Mouse (Mus musculus): ENCODE data around the gene Taf1b. TPM values are rescaled to one million over a fixed set of nuclear protein-coding genes. Genes with fewer than 3 reads are reported as not detected.

Gene Taf1b
- total RNA-seq, 1 experiment, result 27.7 TPM

DNA sequence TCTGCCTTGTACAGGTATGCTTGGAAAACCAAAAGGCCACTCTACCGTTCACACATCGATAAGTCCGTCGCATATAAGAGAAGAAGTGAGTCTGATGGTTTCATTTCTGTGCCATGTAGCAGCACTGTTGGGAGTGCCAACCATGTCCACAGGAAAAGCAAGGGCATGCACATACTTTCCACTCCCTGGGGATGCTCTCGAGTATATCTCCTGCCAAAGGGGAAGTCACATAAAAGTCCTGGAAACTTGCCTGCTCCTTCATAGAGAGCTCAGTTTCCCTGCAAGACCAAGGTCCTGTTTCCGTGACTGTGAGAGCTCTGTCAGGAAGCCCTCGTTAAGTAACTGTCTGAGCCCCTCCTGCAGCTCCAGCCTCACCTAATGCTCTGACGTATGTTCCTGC, 57.8 kb downstream of the Taf1b start:
- TF ChIP-seq ZC3H11A (IDR thresholded peaks at IDR 0.05; ENCODE audit: borderline replicate concordance, low read depth, low read length), result no peak
- TF ChIP-seq ZNF384 (IDR thresholded peaks at IDR 0.05; ENCODE audit: low read depth, low read length), result no peak
- TF ChIP-seq MAFK (IDR thresholded peaks at IDR 0.05; ENCODE audit: insufficient read depth, low read depth, low read length), result no peak
- no peak for TF ChIP-seq HCFC1 (IDR thresholded peaks at IDR 0.05; ENCODE audit: borderline replicate concordance, insufficient read depth, low read length)
- TF ChIP-seq CHD2 (IDR thresholded peaks at IDR 0.05; ENCODE audit: low read depth, low read length), result no peak
- Histone ChIP-seq H3K9ac (ENCODE audit: insufficient read depth, low read depth, low read length, poor library complexity, severe bottlenecking) (no peak overlapping the region), H3K36me3 (ENCODE audit: control insufficient read depth, insufficient read depth, low read length, poor library complexity, severe bottlenecking) (no peaks in the 10 kb centered on the region), H3K9me3 (ENCODE audit: control insufficient read depth, insufficient read depth, low read depth, low read length) (no peaks in the 10 kb centered on the region), H3K4me3 (ENCODE audit: insufficient read depth in 1 of 2, low read depth in 1 of 2, low read length in 2 of 2, poor library complexity in 1 of 2, severe bottlenecking in 1 of 2) (no peak overlapping the region), H3K27ac (ENCODE audit: insufficient read depth, low read depth, low read length, poor library complexity, severe bottlenecking) (no peak overlapping the region), H3K4me1 (ENCODE audit: control insufficient read depth in 2 of 2, insufficient read depth in 2 of 2, low read length in 2 of 2, poor library complexity in 1 of 2) (no peaks in the 10 kb centered on the region)
- in situ Hi-C loops (cut with MboI; ENCODE audit: low sequenced_read_pairs in 2 of 2, unreplicated experiment in 2 of 2), result loop anchor here in 1 of 2 experiments (10.0 kb wide), 1 partner anchor 61 kb away; the partner anchor contains the start of gene Taf1b
- DNase-seq (ENCODE audit: low read depth, low spot score), result no peak

GRCm38 (mm10) chr12:24563395-24563960, 65.3 kb downstream of the Taf1b start:
- in situ Hi-C loops (cut with MboI; ENCODE audit: low sequenced_read_pairs in 2 of 2, unreplicated experiment in 2 of 2), result no loop called here
- no peak overlapping the region for H3K9ac ChIP-seq (ENCODE audit: insufficient read depth, low read depth, low read length, poor library complexity, severe bottlenecking)
- TF ChIP-seq ZC3H11A (IDR thresholded peaks at IDR 0.05; ENCODE audit: borderline replicate concordance, low read depth, low read length), result no peak
- TF ChIP-seq MAFK (IDR thresholded peaks at IDR 0.05; ENCODE audit: insufficient read depth, low read depth, low read length), result no peak
- no peak for TF ChIP-seq CHD2 (IDR thresholded peaks at IDR 0.05; ENCODE audit: low read depth, low read length)
- no peak for TF ChIP-seq HCFC1 (IDR thresholded peaks at IDR 0.05; ENCODE audit: borderline replicate concordance, insufficient read depth, low read length)
- no peak for TF ChIP-seq ZNF384 (IDR thresholded peaks at IDR 0.05; ENCODE audit: low read depth, low read length)
- H3K4me1 ChIP-seq (ENCODE audit: control insufficient read depth in 2 of 2, insufficient read depth in 2 of 2, low read length in 2 of 2, poor library complexity in 1 of 2), result no peaks in the 10 kb centered on the region
- no peak overlapping the region for H3K27ac ChIP-seq (ENCODE audit: insufficient read depth, low read depth, low read length, poor library complexity, severe bottlenecking)
- H3K4me3 ChIP-seq (ENCODE audit: insufficient read depth in 1 of 2, low read depth in 1 of 2, low read length in 2 of 2, poor library complexity in 1 of 2, severe bottlenecking in 1 of 2), result no peak overlapping the region
- H3K36me3 ChIP-seq (ENCODE audit: control insufficient read depth, insufficient read depth, low read length, poor library complexity, severe bottlenecking), result no peaks in the 10 kb centered on the region
- DNase-seq (ENCODE audit: low read depth, low spot score), result no peak
- no peaks in the 10 kb centered on the region for H3K9me3 ChIP-seq (ENCODE audit: control insufficient read depth, insufficient read depth, low read depth, low read length)

DNA sequence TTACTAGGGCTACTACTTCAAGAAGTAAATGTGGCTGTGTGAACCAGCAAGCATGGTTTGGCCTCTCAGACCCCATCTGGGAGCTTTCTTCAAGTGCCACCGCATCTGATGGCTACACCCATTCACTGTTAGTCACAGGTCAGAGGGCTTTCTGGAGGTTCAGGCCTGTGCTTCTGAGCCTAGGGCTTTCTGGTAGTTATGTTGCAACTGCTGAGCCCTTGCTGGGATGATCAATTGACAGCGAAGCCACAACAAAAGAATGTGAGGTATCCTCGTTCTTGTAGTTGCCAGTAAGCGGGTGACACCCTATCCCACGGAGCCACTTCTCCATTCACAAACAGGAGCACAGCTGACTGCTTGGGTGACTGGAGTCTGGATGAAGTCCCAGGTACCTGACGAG, 67.2 kb downstream of the Taf1b start:
- Histone ChIP-seq H3K4me3 (ENCODE audit: insufficient read depth in 1 of 2, low read depth in 1 of 2, low read length in 2 of 2, poor library complexity in 1 of 2, severe bottlenecking in 1 of 2) (no peak overlapping the region), H3K36me3 (ENCODE audit: control insufficient read depth, insufficient read depth, low read length, poor library complexity, severe bottlenecking) (no peaks in the 10 kb centered on the region), H3K27ac (ENCODE audit: insufficient read depth, low read depth, low read length, poor library complexity, severe bottlenecking) (no peak overlapping the region), H3K9ac (ENCODE audit: insufficient read depth, low read depth, low read length, poor library complexity, severe bottlenecking) (no peak overlapping the region), H3K9me3 (ENCODE audit: control insufficient read depth, insufficient read depth, low read depth, low read length) (no peaks in the 10 kb centered on the region), H3K4me1 (ENCODE audit: control insufficient read depth in 2 of 2, insufficient read depth in 2 of 2, low read length in 2 of 2, poor library complexity in 1 of 2) (no peaks in the 10 kb centered on the region)
- no peak for TF ChIP-seq HCFC1 (IDR thresholded peaks at IDR 0.05; ENCODE audit: borderline replicate concordance, insufficient read depth, low read length)
- TF ChIP-seq MAFK (IDR thresholded peaks at IDR 0.05; ENCODE audit: insufficient read depth, low read depth, low read length), result no peak
- TF ChIP-seq ZC3H11A (IDR thresholded peaks at IDR 0.05; ENCODE audit: borderline replicate concordance, low read depth, low read length), result no peak
- no peak for TF ChIP-seq CHD2 (IDR thresholded peaks at IDR 0.05; ENCODE audit: low read depth, low read length)
- no peak for TF ChIP-seq ZNF384 (IDR thresholded peaks at IDR 0.05; ENCODE audit: low read depth, low read length)
- in situ Hi-C loops (cut with MboI; ENCODE audit: low sequenced_read_pairs in 2 of 2, unreplicated experiment in 2 of 2), result no loop called here
- no peak for DNase-seq (ENCODE audit: low read depth, low spot score)

GRCm38 (mm10) chr12:24567606-24568005, 69.4 kb downstream of the Taf1b start:
- no peak for DNase-seq (ENCODE audit: low read depth, low spot score)
- H3K4me1 ChIP-seq (ENCODE audit: control insufficient read depth in 2 of 2, insufficient read depth in 2 of 2, low read length in 2 of 2, poor library complexity in 1 of 2), result no peaks in the 10 kb centered on the region
- in situ Hi-C loops (cut with MboI; ENCODE audit: low sequenced_read_pairs in 2 of 2, unreplicated experiment in 2 of 2), result no loop called here

More at GRCm38 (mm10) chr12:24567606-24568005, 69.4 kb downstream of the Taf1b start:
- no peaks in the 10 kb centered on the region for H3K9me3 ChIP-seq (ENCODE audit: control insufficient read depth, insufficient read depth, low read depth, low read length)
- TF ChIP-seq HCFC1 (IDR thresholded peaks at IDR 0.05; ENCODE audit: borderline replicate concordance, insufficient read depth, low read length) (no peak), ZC3H11A (IDR thresholded peaks at IDR 0.05; ENCODE audit: borderline replicate concordance, low read depth, low read length) (no peak), MAFK (IDR thresholded peaks at IDR 0.05; ENCODE audit: insufficient read depth, low read depth, low read length) (no peak), ZNF384 (IDR thresholded peaks at IDR 0.05; ENCODE audit: low read depth, low read length) (no peak), CHD2 (IDR thresholded peaks at IDR 0.05; ENCODE audit: low read depth, low read length) (no peak)
- H3K27ac ChIP-seq (ENCODE audit: insufficient read depth, low read depth, low read length, poor library complexity, severe bottlenecking), result no peak overlapping the region
- H3K4me3 ChIP-seq (ENCODE audit: insufficient read depth in 1 of 2, low read depth in 1 of 2, low read length in 2 of 2, poor library complexity in 1 of 2, severe bottlenecking in 1 of 2), result no peak overlapping the region
- no peak overlapping the region for H3K9ac ChIP-seq (ENCODE audit: insufficient read depth, low read depth, low read length, poor library complexity, severe bottlenecking)
- no peaks in the 10 kb centered on the region for H3K36me3 ChIP-seq (ENCODE audit: control insufficient read depth, insufficient read depth, low read length, poor library complexity, severe bottlenecking)

Measured in ES-E14 (cell line).